In genomic region chr5:34908726-34909633, GRCm38 (mm10) we compare ENCODE assay signal across 12 mouse cellular contexts. TPM values are rescaled to one million over a fixed set of nuclear protein-coding genes. Genes with fewer than 3 reads are reported as not detected.
DNase-seq lines count a peak whose midpoint lies in the region; ATAC-seq lines count a peak whose summit lies in the region.
"Had no signal": no experiment of that assay in that cellular context is flagged by ENCODE, and none has a peak within 500 bp of the region (broad histone marks: within the 10 kb centered on the region; RNA-seq: fewer than 3 reads in every experiment).

No protein-coding gene starts in this region.

- no peaks in the 10 kb centered on the region for H3K9me3 ChIP-seq in forebrain, embryonic 11.5 days (ENCODE audit: control insufficient read depth, low read length)

- no peak for ATAC-seq in forebrain, embryonic 11.5 days (replicated peaks; ENCODE audit: low FRiP score)
- ATAC-seq: forebrain, embryonic 16.5 days had no signal

- no peak overlapping the region for H3K27ac ChIP-seq in forebrain, embryonic 11.5 days (ENCODE audit: low read depth, low read length)
- H3K27ac ChIP-seq: heart, adult 2 months; kidney, postnatal 0 days had no signal

- H3K4me3 ChIP-seq in forebrain, embryonic 11.5 days (ENCODE audit: low read depth, low read length): no peak overlapping the region
- H3K4me3 ChIP-seq: heart, adult 2 months had no signal

- peak; percentile 93 for DNase-seq in heart, adult 11 months
- DNase-seq in heart, postnatal 4 days: no peak
- peak; percentile 6 to 35 for DNase-seq in urinary bladder, postnatal 36 days (ENCODE audit: low spot score in 2 of 2)
- DNase-seq in urinary bladder, postnatal 25 days (ENCODE audit: low spot score): no peak
- DNase-seq in lung, postnatal 36 days: peak; percentile 41
- DNase-seq in cerebellum, postnatal 25 days: no peak
- no peak for DNase-seq in forebrain, embryonic 11.5 days (ENCODE audit: low spot score)
- no peak for DNase-seq in spleen, postnatal 4 days (ENCODE audit: low spot score in 2 of 2)
- DNase-seq: adrenal gland, postnatal 36 days had no signal

- no peaks in the 10 kb centered on the region for H3K27me3 ChIP-seq in forebrain, embryonic 11.5 days (ENCODE audit: control insufficient read depth, insufficient read depth, low read length)

- WGBS in forebrain, embryonic 11.5 days: 83% methylated on average over 9 of the region's 9 CpGs

- H3K36me3 ChIP-seq in forebrain, embryonic 11.5 days (ENCODE audit: control insufficient read depth, insufficient read depth, low read length): no peaks in the 10 kb centered on the region; the same call in 1 of the 2 replicates

- H3K4me1 ChIP-seq in forebrain, embryonic 11.5 days (replicated peaks; ENCODE audit: control insufficient read depth, insufficient read depth, low read length): 0 out of 2 replicates have a peak, but pooled peaks cover 3% of the 10 kb centered on the region

- no peak overlapping the region for H3K4me2 ChIP-seq in forebrain, embryonic 11.5 days (ENCODE audit: low read depth, low read length, severe bottlenecking)

- no peak overlapping the region for H3K9ac ChIP-seq in forebrain, embryonic 11.5 days (ENCODE audit: low read length)

RNA-seq across cellular contexts. Expression of gene Msantd1, which starts 1.2 kb away (rescaled TPM):
- total RNA-seq in heart, postnatal 4 days (2021): under 1 TPM; 0.19 to 0.90 TPM
- 2.5 and 2.8 TPM in 2 replicates for polyA plus RNA-seq in forebrain, embryonic 11.5 days (2014; fragmentation: Nextera tagmentation; extraction: Ambion mirVana)

RNA-seq across cellular contexts. Expression of gene Rgs12, which starts 40.3 kb away (rescaled TPM):
- total RNA-seq in heart, postnatal 4 days (2021): 10 to 100 TPM; 49.8 to 60.4 TPM
- polyA plus RNA-seq in forebrain, embryonic 11.5 days (2014; fragmentation: Nextera tagmentation; extraction: Ambion mirVana): 54.4 and 55.9 TPM in 2 replicates

Comparison
In these comparisons a context has a peak if more than half of its experiments do, and no peak if none do; other contexts are left out.
1. DNase-seq: peak in heart, adult 11 months (single experiment), urinary bladder, postnatal 36 days (2 of 2) and lung, postnatal 36 days (single experiment); none in heart, postnatal 4 days (single experiment), urinary bladder, postnatal 25 days (single experiment), cerebellum, postnatal 25 days (0 of 2), forebrain, embryonic 11.5 days (single experiment) and spleen, postnatal 4 days (0 of 2).